Mouse (Mus musculus) liver, postnatal 0 days (tissue): ENCODE results near the gene Hoxd4. TPM values are rescaled to one million over a fixed set of nuclear protein-coding genes. Genes with fewer than 3 reads are reported as not detected.

Experiments
- ATAC-seq: fragments of 200-750 bp; cut with Nextera tagmentation; 2 replicates; pipeline ENCODE4 v1.8.0; 2017; ENCODE audit warnings: mild to moderate bottlenecking, moderate library complexity
- DNase-seq: peaks from one replicate; pipeline ENCODE4 v3.0.0-alpha.2; 2016
- H3K27ac ChIP-seq: fragments of 300-500 bp; sonication (generic); 2 replicates; pipeline ENCODE4 v1.5.1; 2014; ENCODE audit warnings: antibody characterized with exemption, moderate library complexity, mild to moderate bottlenecking, low read depth
- H3K27me3 ChIP-seq: fragments of 300-500 bp; sonication (generic); 2 replicates; pipeline ENCODE4 v1.6.1; 2014; ENCODE audit warnings: low read length, control low read depth, mixed read lengths; ENCODE audit not compliant: insufficient read depth
- H3K36me3 ChIP-seq: fragments of 300-500 bp; sonication (generic); replicated peaks from 2 replicates; pipeline ENCODE4 v1.6.1; 2014; ENCODE audit warnings: mild to moderate bottlenecking, control low read depth, low read length, moderate library complexity, mixed read lengths; ENCODE audit not compliant: insufficient read depth
- H3K4me1 ChIP-seq: fragments of 300-500 bp; sonication (generic); 2 replicates; pipeline ENCODE4 v1.6.1; 2014; ENCODE audit warnings: antibody characterized with exemption, mild to moderate bottlenecking, control low read depth; ENCODE audit not compliant: insufficient read depth
- H3K4me2 ChIP-seq: fragments of 300-500 bp; sonication (generic); 2 replicates; pipeline ENCODE4 v1.6.1; 2014; ENCODE audit warnings: low read depth, mild to moderate bottlenecking, low read length, moderate library complexity, mixed read lengths
- H3K4me3 ChIP-seq: fragments of 300-500 bp; sonication (generic); 2 replicates; pipeline ENCODE4 v1.5.1; 2014; ENCODE audit warnings: low read depth, low read length
- H3K9ac ChIP-seq: fragments of 300-500 bp; sonication (generic); replicated peaks from 2 replicates; pipeline ENCODE4 v1.6.1; 2014; ENCODE audit warnings: mild to moderate bottlenecking, moderate library complexity
- H3K9me3 ChIP-seq: fragments of 300-500 bp; sonication (generic); 2 replicates; pipeline ENCODE4 v1.6.1; 2016; ENCODE audit warnings: mild to moderate bottlenecking, control low read depth, low read length, mixed read lengths
- CTCF ChIP-seq: sonication (generic); IDR thresholded peaks from 2 replicates; pipeline ENCODE4 v1.5.1; 2016; ENCODE audit warnings: antibody characterized with exemption, low read depth
- EP300 ChIP-seq: IDR thresholded peaks from 2 replicates; pipeline ENCODE4 v1.6.1; 2016; ENCODE audit warnings: antibody characterized with exemption, low read depth, mild to moderate bottlenecking
- WGBS: fragments of 180-500 bp; shearing (Covaris S2); extraction: QIAGEN DNeasy Blood & Tissue Kit; methylation state at CpG from one replicate; pipeline ENCODE4 v1.1.7; 2014; ENCODE audit not compliant: insufficient replicate concordance; 5-methylcytosine and 5-hydroxymethylcytosine counted together
- polyA plus RNA-seq: library from polyadenylated mRNA; unstranded; fragments of >200 nt; fragmentation: Nextera tagmentation; extraction: Ambion mirVana; gene quantifications from 2 replicates; pipeline ENCODE4 v1.2.1, GENCODE M21; 2015

The Hoxd4 gene
- polyA plus RNA-seq, 1 experiment from 2014 or later = not detected

GRCm38 (mm10) chr2:74724244-74725015, 12.7 kb downstream of the Hoxd4 start:
- no peak overlapping the region for H3K4me2 ChIP-seq
- no peaks in the 10 kb centered on the region for H3K9me3 ChIP-seq
- no peak for TF ChIP-seq EP300
- TF ChIP-seq CTCF = no peak
- H3K4me1 ChIP-seq = no peaks in the 10 kb centered on the region
- H3K9ac ChIP-seq = no peak overlapping the region
- no peak overlapping the region for H3K4me3 ChIP-seq
- H3K27me3 ChIP-seq = peaks cover 95% of the 10 kb centered on the region
- no peaks in the 10 kb centered on the region for H3K36me3 ChIP-seq
- ATAC-seq (no peak), DNase-seq (no peak)
- 42% methylated on average over 7 of the region's 7 CpGs for WGBS
- H3K27ac ChIP-seq = no peak overlapping the region

- H3K4me2 ChIP-seq = no peak overlapping the region
- H3K4me1 ChIP-seq = no peaks in the 10 kb centered on the region
- H3K27ac ChIP-seq = no peak overlapping the region
- peaks cover 92% of the 10 kb centered on the region for H3K27me3 ChIP-seq
- DNase-seq = no peak
- no peak overlapping the region for H3K9ac ChIP-seq
- H3K36me3 ChIP-seq = no peaks in the 10 kb centered on the region
- no peaks in the 10 kb centered on the region for H3K9me3 ChIP-seq
- H3K4me3 ChIP-seq = no peak overlapping the region
- 35% methylated on average over 17 of the region's 17 CpGs for WGBS
- ATAC-seq = no peak
- TF ChIP-seq CTCF (no peak), EP300 (no peak)
These were observed 13.4 kb downstream of the Hoxd4 start for GRCm38 (mm10) chr2:74725171-74725570.

GRCm38 (mm10) chr2:74726551-74726950, 14.8 kb downstream of the Hoxd4 start, which contains the start of gene Gm28230:
TSS of gene Gm28230 (plus strand) at chr2:74726728.
- ATAC-seq (no peak), DNase-seq (no peak)
- Histone ChIP-seq H3K4me1 (no peaks in the 10 kb centered on the region), H3K9ac (no peak within 1 kb of the TSS), H3K27me3 (peaks cover 94% of the 10 kb centered on the region), H3K9me3 (no peaks in the 10 kb centered on the region), H3K27ac (no peak within 1 kb of the TSS), H3K4me2 (0 out of 2 replicates have a peak within 1 kb of the TSS, but pooled peaks have one; percentile 2), H3K4me3 (0 out of 2 replicates have a peak within 1 kb of the TSS, but pooled peaks have one; percentile 10), H3K36me3 (no peaks in the 10 kb centered on the region)
- TF ChIP-seq EP300 (no peak), CTCF (no peak)
- WGBS = 45% methylated on average over 5 of the region's 5 CpGs

GRCm38 (mm10) chr2:74726973-74727639, 15.4 kb downstream of the Hoxd4 start:
- TF ChIP-seq CTCF (no peak), EP300 (no peak)
- peaks cover 95% of the 10 kb centered on the region for H3K27me3 ChIP-seq
- ATAC-seq (no peak), DNase-seq (no peak)
- no peaks in the 10 kb centered on the region for H3K36me3 ChIP-seq
- WGBS = 6% methylated on average over 35 of the region's 43 CpGs
- no peaks in the 10 kb centered on the region for H3K9me3 ChIP-seq
- 0 out of 2 replicates have a peak overlapping the region, but pooled peaks have one; percentile 10 for H3K4me3 ChIP-seq
- 0 out of 2 replicates have a peak overlapping the region, but pooled peaks have one; percentile 2 for H3K4me2 ChIP-seq
- no peak overlapping the region for H3K27ac ChIP-seq
- H3K4me1 ChIP-seq = no peaks in the 10 kb centered on the region
- H3K9ac ChIP-seq = no peak overlapping the region

GRCm38 (mm10) chr2:74727640-74728302, 16.0 kb downstream of the Hoxd4 start:
- Histone ChIP-seq H3K4me1 (no peaks in the 10 kb centered on the region; the same call in 1 of the 2 replicates), H3K27me3 (peaks cover 95% of the 10 kb centered on the region), H3K36me3 (no peaks in the 10 kb centered on the region), H3K9me3 (no peaks in the 10 kb centered on the region), H3K27ac (no peak overlapping the region), H3K4me2 (no peak overlapping the region), H3K4me3 (no peak overlapping the region), H3K9ac (no peak overlapping the region)
- 7% methylated on average over 25 of the region's 25 CpGs for WGBS
- ATAC-seq (no peak), DNase-seq (no peak)
- TF ChIP-seq CTCF (no peak), EP300 (no peak)

- TF ChIP-seq CTCF = no peak
- TF ChIP-seq EP300 = no peak
- H3K4me2 ChIP-seq = no peak overlapping the region
- H3K9me3 ChIP-seq = no peaks in the 10 kb centered on the region
- no peaks in the 10 kb centered on the region; the same call in 1 of the 2 replicates for H3K4me1 ChIP-seq
- no peak for ATAC-seq
- 30% methylated on average over 13 of the region's 13 CpGs for WGBS
- H3K36me3 ChIP-seq = no peaks in the 10 kb centered on the region
- no peak for DNase-seq
- H3K27ac ChIP-seq = no peak overlapping the region
- H3K4me3 ChIP-seq = no peak overlapping the region
- H3K27me3 ChIP-seq = peaks cover 95% of the 10 kb centered on the region
- H3K9ac ChIP-seq = no peak overlapping the region
These were observed 16.6 kb downstream of the Hoxd4 start for GRCm38 (mm10) chr2:74728303-74728680.
